Mouse (Mus musculus) hindbrain, embryonic 16.5 days (tissue): ENCODE data around the gene Wdr46. TPM values are rescaled to one million over a fixed set of nuclear protein-coding genes. Genes with fewer than 3 reads are reported as not detected.

Experiments used
- ATAC-seq: fragments of 200-750 bp; cut with Nextera tagmentation; 2 replicates; pipeline ENCODE4 v1.8.0; 2017; ENCODE audit warnings: moderate TSS enrichment, moderate library complexity
- H3K27ac ChIP-seq: fragments of 300-500 bp; sonication (generic); 2 replicates; pipeline ENCODE4 v1.5.1; 2014; ENCODE audit warnings: low read depth, mild to moderate bottlenecking, control low read depth, low read length, moderate library complexity
- H3K27me3 ChIP-seq: fragments of 300-500 bp; sonication (generic); replicated peaks from 2 replicates; pipeline ENCODE4 v1.6.1; 2014; ENCODE audit warnings: low read length; ENCODE audit not compliant: control insufficient read depth, insufficient read depth
- H3K36me3 ChIP-seq: fragments of 300-500 bp; sonication (generic); 2 replicates; pipeline ENCODE4 v1.6.1; 2014; ENCODE audit warnings: mild to moderate bottlenecking, low read length, moderate library complexity, mixed read lengths; ENCODE audit not compliant: control insufficient read depth, insufficient read depth
- H3K4me1 ChIP-seq: fragments of 300-500 bp; sonication (generic); 2 replicates; pipeline ENCODE4 v1.6.1; 2014; ENCODE audit warnings: low read depth, low read length; ENCODE audit not compliant: control insufficient read depth, insufficient read depth
- H3K4me2 ChIP-seq: fragments of 300-500 bp; sonication (generic); 2 replicates; pipeline ENCODE4 v1.6.1; 2014; ENCODE audit warnings: mild to moderate bottlenecking, low read length, control low read depth, moderate library complexity
- H3K4me3 ChIP-seq: fragments of 300-500 bp; sonication (generic); 2 replicates; pipeline ENCODE4 v1.5.1; 2014; ENCODE audit warnings: mild to moderate bottlenecking, low read length, control low read depth, moderate library complexity
- H3K9ac ChIP-seq: fragments of 300-500 bp; sonication (generic); 2 replicates; pipeline ENCODE4 v1.6.1; 2014; ENCODE audit warnings: low read depth, mild to moderate bottlenecking, control low read depth, low read length, moderate library complexity
- H3K9me3 ChIP-seq: fragments of 300-500 bp; sonication (generic); 2 replicates; pipeline ENCODE4 v1.6.1; 2014; ENCODE audit warnings: mild to moderate bottlenecking, low read length, moderate library complexity; ENCODE audit not compliant: control insufficient read depth
- WGBS: fragments of 180-500 bp; shearing (Covaris S2); extraction: QIAGEN DNeasy Blood & Tissue Kit; methylation state at CpG from one replicate; pipeline ENCODE4 v1.1.7; 2014; 5-methylcytosine and 5-hydroxymethylcytosine counted together
- polyA plus RNA-seq: library from polyadenylated mRNA; unstranded; fragments of >200 nt; fragmentation: Nextera tagmentation; extraction: Ambion mirVana; gene quantifications from 2 replicates; pipeline ENCODE4 v1.2.1, GENCODE M21; 2015

Gene Wdr46
- polyA plus RNA-seq, 1 experiment from 2014 or later: 20.7 TPM

DNA sequence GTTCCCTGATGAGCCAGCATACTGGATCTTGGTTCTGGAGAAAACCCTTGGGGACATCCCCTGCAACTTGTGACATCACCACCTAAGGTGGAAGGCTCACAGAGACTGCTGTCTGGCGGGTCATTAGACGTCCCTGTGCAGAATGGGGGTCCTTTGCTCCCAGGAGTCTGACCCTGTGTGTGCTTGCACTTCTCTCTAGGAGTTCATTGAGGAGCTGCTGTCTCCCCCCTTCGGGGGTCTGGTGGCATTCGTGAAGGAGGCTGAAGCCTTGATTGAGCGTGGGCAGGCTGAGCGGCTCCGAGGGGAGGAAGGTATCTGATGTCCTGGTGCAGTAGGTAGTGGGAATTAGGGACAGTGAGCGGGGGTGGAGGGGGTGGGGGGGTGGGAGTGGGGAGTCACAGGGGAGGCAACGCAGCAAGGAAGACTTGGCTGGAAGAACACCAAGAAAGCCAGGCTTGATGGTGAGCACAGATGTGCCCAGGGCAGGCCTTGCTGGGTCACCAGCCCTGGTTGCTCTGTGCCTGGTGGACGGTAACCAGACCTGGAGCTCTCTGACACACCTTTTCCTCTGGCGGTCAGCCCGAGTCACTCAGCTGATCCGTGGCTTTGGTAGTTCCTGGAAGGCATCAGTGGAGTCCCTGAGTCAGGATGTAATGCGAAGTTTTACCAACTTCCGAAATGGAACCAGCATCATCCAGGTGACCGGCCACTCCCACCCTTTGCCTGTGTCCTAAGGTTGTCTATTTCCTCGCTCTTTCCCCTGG, 24.8 kb downstream of the Wdr46 start:
- Histone ChIP-seq H3K4me3 (no peak overlapping the region), H3K27me3 (no peaks in the 10 kb centered on the region), H3K4me2 (no peak overlapping the region), H3K4me1 (no peaks in the 10 kb centered on the region), H3K9me3 (no peaks in the 10 kb centered on the region), H3K27ac (no peak overlapping the region), H3K36me3 (peaks cover 14% of the 10 kb centered on the region; the same call in 1 of the 2 replicates), H3K9ac (no peak overlapping the region)
- ATAC-seq: no peak
- 94% methylated on average over 15 of the region's 17 CpGs for WGBS

- 0 out of 2 replicates have a peak, but pooled peaks have one; percentile 12 for ATAC-seq
- Histone ChIP-seq H3K36me3 (peaks cover 14% of the 10 kb centered on the region; the same call in 1 of the 2 replicates), H3K27ac (no peak overlapping the region), H3K4me1 (no peaks in the 10 kb centered on the region), H3K9me3 (no peaks in the 10 kb centered on the region), H3K4me3 (no peak overlapping the region), H3K4me2 (no peak overlapping the region), H3K9ac (no peak overlapping the region), H3K27me3 (no peaks in the 10 kb centered on the region)
- WGBS: 89% methylated on average over 16 of the region's 16 CpGs
Measured at GRCm38 (mm10) chr17:33965846-33966550, 25.5 kb downstream of the Wdr46 start.

- Histone ChIP-seq H3K27ac (no peak overlapping the region), H3K9ac (no peak overlapping the region), H3K36me3 (peaks cover 2% of the 10 kb centered on the region; the same call in 1 of the 2 replicates), H3K4me3 (no peak overlapping the region), H3K4me2 (peak overlapping the region; percentile 16; the same call in 1 of the 2 replicates), H3K9me3 (no peaks in the 10 kb centered on the region), H3K4me1 (no peaks in the 10 kb centered on the region), H3K27me3 (no peaks in the 10 kb centered on the region; the same call in 1 of the 2 replicates)
- WGBS: 10% methylated on average over 9 of the region's 9 CpGs
- ATAC-seq: peak; percentile 85
Measured at GRCm38 (mm10) chr17:33968489-33968888, 28.0 kb downstream of the Wdr46 start.

DNA sequence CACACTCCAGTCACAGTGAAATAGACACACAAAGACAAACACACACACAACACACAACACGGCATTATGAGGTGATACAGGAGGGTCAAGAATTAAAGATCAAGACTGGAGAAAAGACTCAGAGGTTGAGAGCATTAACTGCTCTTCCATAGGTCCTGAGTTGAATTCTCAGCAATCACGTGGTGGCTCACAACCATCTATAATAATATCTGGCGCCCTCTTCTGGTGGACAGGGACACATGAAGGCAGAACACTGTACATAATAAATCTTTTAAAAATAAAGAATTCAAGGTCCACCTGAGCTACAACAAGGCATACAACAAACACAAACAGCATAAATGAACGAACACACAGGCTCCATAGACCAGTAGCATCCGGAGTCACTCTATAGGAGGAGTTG, 28.5 kb downstream of the Wdr46 start:
- Histone ChIP-seq H3K4me1 (no peaks in the 10 kb centered on the region), H3K36me3 (peaks cover 2% of the 10 kb centered on the region; the same call in 1 of the 2 replicates), H3K27ac (no peak overlapping the region), H3K4me2 (peak overlapping the region; percentile 16; the same call in 1 of the 2 replicates), H3K27me3 (no peaks in the 10 kb centered on the region; the same call in 1 of the 2 replicates), H3K4me3 (no peak overlapping the region), H3K9ac (no peak overlapping the region), H3K9me3 (no peaks in the 10 kb centered on the region)
- peak; percentile 70 for ATAC-seq
- WGBS: 35% methylated on average over 5 of the region's 5 CpGs

- Histone ChIP-seq H3K9me3 (no peaks in the 10 kb centered on the region), H3K4me2 (no peak overlapping the region), H3K9ac (no peak overlapping the region), H3K4me1 (no peaks in the 10 kb centered on the region), H3K36me3 (peaks cover 2% of the 10 kb centered on the region; the same call in 1 of the 2 replicates), H3K4me3 (no peak overlapping the region), H3K27ac (no peak overlapping the region), H3K27me3 (no peaks in the 10 kb centered on the region; the same call in 1 of the 2 replicates)
- no peak for ATAC-seq
- 81% methylated on average over 4 of the region's 4 CpGs for WGBS
Measured at GRCm38 (mm10) chr17:33969394-33969793, 28.9 kb downstream of the Wdr46 start.

DNA sequence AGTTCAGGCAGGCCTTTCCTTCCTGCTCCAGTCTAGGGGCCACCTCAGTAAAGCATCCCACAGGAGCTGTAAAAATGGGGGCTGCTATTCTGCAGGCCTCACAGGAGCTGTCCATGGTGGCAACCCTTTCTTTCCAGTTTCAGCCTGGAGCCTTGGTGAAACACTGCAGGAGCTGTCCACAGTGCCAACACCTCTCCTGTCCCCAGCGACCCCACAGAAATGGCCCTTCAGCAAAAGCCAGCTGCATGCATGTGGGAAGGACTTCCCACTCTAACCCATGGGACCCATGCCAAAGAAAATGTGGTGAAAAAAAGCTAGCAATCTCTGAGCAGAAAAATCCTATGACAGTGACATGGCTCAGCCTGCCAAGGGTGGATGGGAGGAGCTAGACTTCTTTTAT, 32.2 kb downstream of the Wdr46 start:
- ATAC-seq: no peak
- Histone ChIP-seq H3K9ac (no peak overlapping the region), H3K4me3 (no peak overlapping the region), H3K27ac (no peak overlapping the region), H3K4me1 (no peaks in the 10 kb centered on the region), H3K36me3 (no peaks in the 10 kb centered on the region), H3K9me3 (no peaks in the 10 kb centered on the region), H3K4me2 (no peak overlapping the region), H3K27me3 (peaks cover 13% of the 10 kb centered on the region)
- 8% methylated on average over 1 of the region's 1 CpGs for WGBS

DNA sequence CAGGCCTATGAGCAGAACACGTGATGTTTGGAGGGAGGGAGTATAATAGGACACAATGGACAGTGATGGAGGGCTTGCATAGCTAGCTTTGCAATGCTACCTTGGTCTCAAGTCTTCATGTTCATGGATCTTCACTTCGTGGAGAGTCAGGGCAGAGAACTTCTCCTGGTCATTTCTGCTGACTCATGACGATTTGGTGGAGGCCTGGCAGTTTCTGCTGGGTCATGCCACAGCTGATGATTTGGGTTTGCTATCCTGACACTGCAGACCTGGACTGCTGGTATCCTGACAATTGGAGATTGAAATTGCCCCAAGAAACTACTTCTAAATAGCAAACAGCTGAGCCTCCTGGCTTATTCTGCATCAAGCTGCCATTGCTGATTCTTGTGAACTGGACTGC, 33.1 kb downstream of the Wdr46 start:
- no peak for ATAC-seq
- no peaks in the 10 kb centered on the region for H3K36me3 ChIP-seq

GRCm38 (mm10) chr17:33977861-33978557, 37.5 kb downstream of the Wdr46 start:
- peak overlapping the region; percentile 55 for H3K9ac ChIP-seq
- H3K4me1 ChIP-seq: peaks cover 3% of the 10 kb centered on the region
- peak overlapping the region; percentile 41 for H3K4me3 ChIP-seq
- no peak for ATAC-seq
- no peak overlapping the region for H3K27ac ChIP-seq
- 2% methylated on average over 57 of the region's 57 CpGs for WGBS
- H3K36me3 ChIP-seq: no peaks in the 10 kb centered on the region
- H3K4me2 ChIP-seq: peak overlapping the region; percentile 67
- H3K27me3 ChIP-seq: peaks cover 34% of the 10 kb centered on the region
- H3K9me3 ChIP-seq: no peaks in the 10 kb centered on the region

More for the DNA sequence above, 33.1 kb downstream of the Wdr46 start:
- H3K4me3 ChIP-seq: no peak overlapping the region
- H3K4me1 ChIP-seq: no peaks in the 10 kb centered on the region; the same call in 1 of the 2 replicates
- H3K27me3 ChIP-seq: peaks cover 22% of the 10 kb centered on the region
- H3K9me3 ChIP-seq: no peaks in the 10 kb centered on the region
- 68% methylated on average over 3 of the region's 3 CpGs for WGBS
- no peak overlapping the region for H3K4me2 ChIP-seq
- H3K9ac ChIP-seq: no peak overlapping the region
- H3K27ac ChIP-seq: no peak overlapping the region
